Mouse (Mus musculus) midbrain, embryonic 11.5 days (tissue): ENCODE results near the gene Zfp512b. TPM values are rescaled to one million over a fixed set of nuclear protein-coding genes. Genes with fewer than 3 reads are reported as not detected.

Experiments
- ATAC-seq: fragments of 200-750 bp; cut with Nextera tagmentation; 2 replicates; pipeline ENCODE4 v1.8.0; 2017; ENCODE audit warnings: moderate TSS enrichment, moderate library complexity; ENCODE audit not compliant: low FRiP score
- DNase-seq: peaks from one replicate; pipeline ENCODE4 v3.0.0; 2015; ENCODE audit warnings: low spot score; ENCODE audit errors: missing footprints
- H3K27ac ChIP-seq: fragments of 300-500 bp; sonication (generic); 2 replicates; pipeline ENCODE4 v1.5.1; 2014; ENCODE audit warnings: low read depth, low read length
- H3K27me3 ChIP-seq: fragments of 300-500 bp; sonication (generic); 2 replicates; pipeline ENCODE4 v1.6.1; 2014; ENCODE audit warnings: mild to moderate bottlenecking, low read length, moderate library complexity, mixed read lengths; ENCODE audit not compliant: control insufficient read depth, insufficient read depth
- H3K36me3 ChIP-seq: fragments of 300-500 bp; sonication (generic); 2 replicates; pipeline ENCODE4 v1.6.1; 2014; ENCODE audit warnings: mild to moderate bottlenecking, low read length, moderate library complexity, mixed read lengths; ENCODE audit not compliant: control insufficient read depth, insufficient read depth
- H3K4me1 ChIP-seq: fragments of 300-500 bp; sonication (generic); 2 replicates; pipeline ENCODE4 v1.6.1; 2014; ENCODE audit warnings: low read length; ENCODE audit not compliant: control insufficient read depth, insufficient read depth
- H3K4me2 ChIP-seq: fragments of 300-500 bp; sonication (generic); 2 replicates; pipeline ENCODE4 v1.6.1; 2014; ENCODE audit warnings: mild to moderate bottlenecking, moderate library complexity
- H3K4me3 ChIP-seq: fragments of 300-500 bp; sonication (generic); 2 replicates; pipeline ENCODE4 v1.5.1; 2014; ENCODE audit warnings: low read depth, low read length
- H3K9ac ChIP-seq: fragments of 300-500 bp; sonication (generic); 2 replicates; pipeline ENCODE4 v1.6.1; 2014; ENCODE audit warnings: low read length
- H3K9me3 ChIP-seq: fragments of 300-500 bp; sonication (generic); 2 replicates; pipeline ENCODE4 v1.6.1; 2016; ENCODE audit warnings: low read length; ENCODE audit not compliant: control insufficient read depth
- WGBS: fragments of 180-500 bp; shearing (Covaris S2); extraction: QIAGEN DNeasy Blood & Tissue Kit; methylation state at CpG from one replicate; pipeline ENCODE4 v1.1.7; 2014; 5-methylcytosine and 5-hydroxymethylcytosine counted together
- polyA plus RNA-seq: library from polyadenylated mRNA; unstranded; fragments of >200 nt; fragmentation: Nextera tagmentation; extraction: Ambion mirVana; gene quantifications from 2 replicates; pipeline ENCODE4 v1.2.1, GENCODE M21; 2014

Zfp512b gene
- polyA plus RNA-seq, 1 experiment from 2014 or later: 27.0 TPM

GRCm38 (mm10) chr2:181584411-181584942, 8.1 kb downstream of the Zfp512b start, which contains the start of gene Uckl1:
Gene Uckl1 (minus strand): TSS chr2:181584892.
- no peaks in the 10 kb centered on the region for H3K9me3 ChIP-seq
- H3K4me3 ChIP-seq: no peak within 1 kb of the TSS
- no peak within 1 kb of the TSS for H3K9ac ChIP-seq
- ATAC-seq (no peak), DNase-seq (no peak)
- peaks cover 30% of the 10 kb centered on the region for H3K36me3 ChIP-seq
- H3K27me3 ChIP-seq: no peaks in the 10 kb centered on the region
- WGBS: 94% methylated on average over 4 of the region's 4 CpGs
- H3K27ac ChIP-seq: no peak within 1 kb of the TSS
- peaks cover 6% of the 10 kb centered on the region for H3K4me1 ChIP-seq
- no peak within 1 kb of the TSS for H3K4me2 ChIP-seq

GRCm38 (mm10) chr2:181583460-181584257, 8.9 kb downstream of the Zfp512b start:
- Histone ChIP-seq H3K4me2 (no peak overlapping the region), H3K4me1 (peaks cover 6% of the 10 kb centered on the region), H3K4me3 (no peak overlapping the region), H3K36me3 (peaks cover 25% of the 10 kb centered on the region), H3K9me3 (no peaks in the 10 kb centered on the region), H3K9ac (no peak overlapping the region), H3K27ac (no peak overlapping the region), H3K27me3 (no peaks in the 10 kb centered on the region)
- DNase-seq (peak; percentile 21), ATAC-seq (no peak)
- WGBS: 87% methylated on average over 3 of the region's 3 CpGs

- no peak overlapping the region for H3K4me3 ChIP-seq
- DNase-seq: no peak
- no peaks in the 10 kb centered on the region for H3K27me3 ChIP-seq
- peaks cover 6% of the 10 kb centered on the region for H3K4me1 ChIP-seq
- no peak for ATAC-seq
- 86% methylated on average over 1 of the region's 1 CpGs for WGBS
- no peak overlapping the region for H3K9ac ChIP-seq
- no peaks in the 10 kb centered on the region for H3K9me3 ChIP-seq
- no peak overlapping the region for H3K4me2 ChIP-seq
- H3K27ac ChIP-seq: no peak overlapping the region
- H3K36me3 ChIP-seq: peaks cover 20% of the 10 kb centered on the region
Measured at GRCm38 (mm10) chr2:181582939-181583338, 9.7 kb downstream of the Zfp512b start.

- H3K27ac ChIP-seq: no peak overlapping the region
- no peak for ATAC-seq
- H3K4me2 ChIP-seq: peak overlapping the region; percentile 95
- H3K4me1 ChIP-seq: peaks cover 6% of the 10 kb centered on the region
- peak overlapping the region; percentile 79; the same call in 1 of the 2 replicates for H3K4me3 ChIP-seq
- WGBS: 63% methylated on average over 2 of the region's 2 CpGs
- H3K9ac ChIP-seq: no peak overlapping the region
- peaks cover 17% of the 10 kb centered on the region for H3K36me3 ChIP-seq
- no peaks in the 10 kb centered on the region for H3K27me3 ChIP-seq
- DNase-seq: no peak
- no peaks in the 10 kb centered on the region for H3K9me3 ChIP-seq
Measured at GRCm38 (mm10) chr2:181582358-181582757, 10.2 kb downstream of the Zfp512b start.

GRCm38 (mm10) chr2:181581402-181582120, 11.0 kb downstream of the Zfp512b start:
- WGBS: under 1% methylated on average over 49 of the region's 49 CpGs
- Histone ChIP-seq H3K4me2 (peak overlapping the region; percentile 95), H3K27ac (peak overlapping the region; percentile 85), H3K4me1 (peaks cover 6% of the 10 kb centered on the region), H3K9me3 (no peaks in the 10 kb centered on the region), H3K9ac (peak overlapping the region; percentile 90), H3K36me3 (peaks cover 10% of the 10 kb centered on the region), H3K27me3 (no peaks in the 10 kb centered on the region), H3K4me3 (peak overlapping the region; percentile 79)
- DNase-seq (peak; percentile 98), ATAC-seq (peak; percentile 87)

- H3K4me3 ChIP-seq: peak overlapping the region; percentile 79
- no peaks in the 10 kb centered on the region for H3K27me3 ChIP-seq
- H3K27ac ChIP-seq: peak overlapping the region; percentile 85
- peaks cover 9% of the 10 kb centered on the region for H3K36me3 ChIP-seq
- ATAC-seq (peak; percentile 78), DNase-seq (peak; percentile 96)
- WGBS: under 1% methylated on average over 11 of the region's 11 CpGs
- peak overlapping the region; percentile 95 for H3K4me2 ChIP-seq
- peak overlapping the region; percentile 90 for H3K9ac ChIP-seq
- no peaks in the 10 kb centered on the region for H3K9me3 ChIP-seq
- H3K4me1 ChIP-seq: peaks cover 6% of the 10 kb centered on the region
Measured at GRCm38 (mm10) chr2:181581016-181581401, 11.6 kb downstream of the Zfp512b start.

- no peak overlapping the region for H3K27ac ChIP-seq
- H3K4me3 ChIP-seq: peak overlapping the region; percentile 79
- peaks cover 6% of the 10 kb centered on the region for H3K4me1 ChIP-seq
- DNase-seq (no peak), ATAC-seq (no peak)
- H3K9ac ChIP-seq: peak overlapping the region; percentile 90
- H3K4me2 ChIP-seq: peak overlapping the region; percentile 95
- H3K27me3 ChIP-seq: no peaks in the 10 kb centered on the region
- WGBS: 82% methylated on average over 5 of the region's 5 CpGs
- peaks cover 4% of the 10 kb centered on the region for H3K36me3 ChIP-seq
- H3K9me3 ChIP-seq: no peaks in the 10 kb centered on the region
Measured at GRCm38 (mm10) chr2:181580131-181580772, 12.4 kb downstream of the Zfp512b start.

- DNase-seq: no peak
- no peaks in the 10 kb centered on the region for H3K9me3 ChIP-seq
- WGBS: 96% methylated on average over 1 of the region's 1 CpGs
- no peak overlapping the region for H3K4me2 ChIP-seq
- ATAC-seq: no peak
- peaks cover 6% of the 10 kb centered on the region for H3K4me1 ChIP-seq
- no peak overlapping the region for H3K4me3 ChIP-seq
- H3K36me3 ChIP-seq: peaks cover 3% of the 10 kb centered on the region
- no peaks in the 10 kb centered on the region for H3K27me3 ChIP-seq
- H3K9ac ChIP-seq: no peak overlapping the region
- H3K27ac ChIP-seq: no peak overlapping the region
Measured at GRCm38 (mm10) chr2:181579681-181580080, 12.9 kb downstream of the Zfp512b start.
